Mouse (Mus musculus): ENCODE measurements around the gene Myo5a. TPM values are rescaled to one million over a fixed set of nuclear protein-coding genes. Genes with fewer than 3 reads are reported as not detected.

The Myo5a gene
- polyA plus RNA-seq (2014; fragmentation: Nextera tagmentation; extraction: Ambion mirVana), result 19.0 and 20.6 TPM in 2 replicates

- Histone ChIP-seq H3K9me3 (ENCODE audit: low read depth, low read length) (no peaks in the 10 kb centered on the region), H3K4me1 (ENCODE audit: insufficient read depth) (peaks cover 3% of the 10 kb centered on the region; the same call in 1 of the 2 replicates), H3K27ac (ENCODE audit: low read depth) (peak within 1 kb of the TSS; percentile 82), H3K27me3 (ENCODE audit: insufficient read depth, low read length) (no peaks in the 10 kb centered on the region), H3K36me3 (ENCODE audit: insufficient read depth) (no peaks in the 10 kb centered on the region), H3K9ac (peak within 1 kb of the TSS; percentile 78), H3K4me2 (peak within 1 kb of the TSS; percentile 93), H3K4me3 (ENCODE audit: low read depth, low read length) (peak within 1 kb of the TSS; percentile 77)
- 16% methylated on average over 23 of the region's 23 CpGs for WGBS
- DNase-seq (no peak), ATAC-seq (ENCODE audit: insufficient read depth) (no peak; the same call in 1 of the 2 replicates)
- no peak for TF ChIP-seq CTCF (IDR thresholded peaks at IDR 0.05; ENCODE audit: low read depth)
Observed at GRCm38 (mm10) chr9:75070457-75071028, at the start of gene Myo5a. Myo5a (plus strand) TSS chr9:75071015.

DNA sequence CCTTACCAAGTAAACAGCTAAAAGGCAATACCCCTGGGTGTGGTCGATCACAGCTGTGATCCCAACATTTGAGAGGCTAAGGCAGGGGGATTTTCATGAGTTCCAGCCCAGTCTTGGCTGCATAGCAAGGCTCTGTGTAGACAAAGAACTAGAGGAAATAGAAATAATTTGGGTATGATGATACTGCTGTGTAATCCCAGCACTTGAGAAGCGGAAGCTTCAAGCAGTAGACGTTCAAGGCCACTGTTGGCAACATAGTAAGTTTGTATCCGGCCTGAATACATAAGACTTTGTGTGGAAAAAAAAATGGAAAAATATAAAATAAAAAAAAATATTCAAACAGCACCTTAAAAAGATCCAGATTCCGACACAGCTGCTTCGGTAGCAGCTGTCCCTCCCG, 48.3 kb upstream of the Myo5a start:
- Histone ChIP-seq H3K27ac (ENCODE audit: low read depth) (no peak overlapping the region), H3K9me3 (ENCODE audit: low read depth, low read length) (no peaks in the 10 kb centered on the region), H3K4me3 (ENCODE audit: low read depth, low read length) (no peak overlapping the region), H3K36me3 (ENCODE audit: insufficient read depth) (peaks cover 12% of the 10 kb centered on the region; the same call in 1 of the 2 replicates), H3K27me3 (ENCODE audit: insufficient read depth, low read length) (no peaks in the 10 kb centered on the region), H3K4me2 (no peak overlapping the region), H3K4me1 (ENCODE audit: insufficient read depth) (no peaks in the 10 kb centered on the region), H3K9ac (no peak overlapping the region)
- no peak for TF ChIP-seq CTCF (IDR thresholded peaks at IDR 0.05; ENCODE audit: low read depth)
- ATAC-seq (ENCODE audit: insufficient read depth) (no peak), DNase-seq (no peak)
- 75% methylated on average over 7 of the region's 7 CpGs for WGBS

DNA sequence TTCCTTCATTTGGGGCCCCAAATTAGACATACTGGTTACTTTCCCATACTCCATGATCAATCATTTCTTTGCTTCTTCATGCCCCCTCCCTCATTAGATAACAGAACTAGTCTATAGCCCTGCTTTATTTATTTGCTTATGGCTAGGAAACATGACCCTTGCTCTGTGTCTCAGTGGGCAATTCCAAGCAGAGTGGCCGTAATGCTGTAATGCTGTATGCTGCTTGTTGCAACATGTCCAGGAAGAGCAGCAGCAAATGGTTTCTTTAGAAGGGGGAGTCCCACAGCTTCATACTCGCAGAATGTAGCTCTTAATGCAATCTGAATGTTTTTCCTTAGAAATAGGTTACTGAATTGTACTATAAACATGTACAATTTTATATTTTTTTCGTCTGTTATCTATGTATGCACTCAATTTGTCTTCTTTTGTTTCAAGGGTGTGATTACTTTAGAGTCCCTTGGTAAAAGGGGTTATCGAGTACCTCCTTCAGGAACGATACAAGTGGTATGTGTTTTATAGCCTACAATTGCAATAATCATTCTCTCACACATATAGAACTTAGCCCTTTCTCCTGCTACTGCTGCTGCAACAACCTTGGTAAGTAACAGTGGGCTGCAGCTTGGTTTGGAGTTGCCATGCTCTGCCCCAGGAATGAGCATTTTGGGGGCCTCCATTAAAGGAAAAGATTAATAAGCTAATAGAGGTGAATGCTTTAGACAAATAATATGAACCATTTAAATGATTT, 47.5 kb upstream of the Myo5a start:
- no peak for TF ChIP-seq CTCF (IDR thresholded peaks at IDR 0.05; ENCODE audit: low read depth)
- Histone ChIP-seq H3K9me3 (ENCODE audit: low read depth, low read length) (no peaks in the 10 kb centered on the region), H3K9ac (no peak overlapping the region), H3K4me1 (ENCODE audit: insufficient read depth) (no peaks in the 10 kb centered on the region), H3K4me2 (no peak overlapping the region), H3K27me3 (ENCODE audit: insufficient read depth, low read length) (no peaks in the 10 kb centered on the region), H3K36me3 (ENCODE audit: insufficient read depth) (peaks cover 10% of the 10 kb centered on the region; the same call in 1 of the 2 replicates), H3K27ac (ENCODE audit: low read depth) (no peak overlapping the region), H3K4me3 (ENCODE audit: low read depth, low read length) (no peak overlapping the region)
- DNase-seq, result no peak
- no peak for ATAC-seq (ENCODE audit: insufficient read depth)
- 48% methylated on average over 5 of the region's 5 CpGs for WGBS

- Histone ChIP-seq H3K36me3 (ENCODE audit: insufficient read depth) (0 out of 2 replicates have a peak, but pooled peaks cover 5% of the 10 kb centered on the region), H3K4me1 (ENCODE audit: insufficient read depth) (no peaks in the 10 kb centered on the region), H3K27me3 (ENCODE audit: insufficient read depth, low read length) (no peaks in the 10 kb centered on the region), H3K9me3 (ENCODE audit: low read depth, low read length) (no peaks in the 10 kb centered on the region), H3K4me2 (no peak overlapping the region), H3K4me3 (ENCODE audit: low read depth, low read length) (no peak overlapping the region), H3K27ac (ENCODE audit: low read depth) (no peak overlapping the region), H3K9ac (no peak overlapping the region)
- DNase-seq (no peak), ATAC-seq (ENCODE audit: insufficient read depth) (no peak)
- TF ChIP-seq CTCF (IDR thresholded peaks at IDR 0.05; ENCODE audit: low read depth), result no peak
- 32% methylated on average over 7 of the region's 7 CpGs for WGBS
Observed at GRCm38 (mm10) chr9:75024089-75024488, 46.7 kb upstream of the Myo5a start.

DNA sequence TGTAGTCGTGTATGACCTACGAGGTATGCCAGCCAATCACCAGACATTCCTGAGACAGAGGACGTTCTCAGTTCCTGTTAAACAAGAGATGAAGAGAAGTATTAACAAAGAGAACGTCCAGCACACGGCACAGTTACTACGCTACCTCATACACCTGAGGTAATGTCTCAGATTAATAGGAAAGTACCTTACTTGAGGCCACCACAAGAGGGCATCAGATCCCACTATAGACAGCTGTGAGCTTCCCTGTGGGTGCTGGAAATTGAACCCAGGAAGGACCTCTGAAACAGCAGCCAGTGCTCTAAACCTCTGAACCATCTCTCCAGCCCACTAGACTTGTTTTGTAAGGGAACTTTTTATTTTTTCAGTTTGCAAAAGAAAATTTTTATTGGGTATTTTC, 45.1 kb upstream of the Myo5a start:
- no peaks in the 10 kb centered on the region for H3K4me1 ChIP-seq (ENCODE audit: insufficient read depth)
- H3K9me3 ChIP-seq (ENCODE audit: low read depth, low read length), result no peaks in the 10 kb centered on the region
- no peaks in the 10 kb centered on the region for H3K27me3 ChIP-seq (ENCODE audit: insufficient read depth, low read length)
- H3K36me3 ChIP-seq (ENCODE audit: insufficient read depth), result no peaks in the 10 kb centered on the region
- ATAC-seq (ENCODE audit: insufficient read depth), result no peak
- DNase-seq, result peak; percentile 29
- TF ChIP-seq CTCF (IDR thresholded peaks at IDR 0.05; ENCODE audit: low read depth), result peak; percentile 56
- no peak overlapping the region for H3K4me2 ChIP-seq
- no peak overlapping the region for H3K9ac ChIP-seq
- H3K27ac ChIP-seq (ENCODE audit: low read depth), result no peak overlapping the region
- no peak overlapping the region for H3K4me3 ChIP-seq (ENCODE audit: low read depth, low read length)
- WGBS, result 69% methylated on average over 6 of the region's 6 CpGs

DNA sequence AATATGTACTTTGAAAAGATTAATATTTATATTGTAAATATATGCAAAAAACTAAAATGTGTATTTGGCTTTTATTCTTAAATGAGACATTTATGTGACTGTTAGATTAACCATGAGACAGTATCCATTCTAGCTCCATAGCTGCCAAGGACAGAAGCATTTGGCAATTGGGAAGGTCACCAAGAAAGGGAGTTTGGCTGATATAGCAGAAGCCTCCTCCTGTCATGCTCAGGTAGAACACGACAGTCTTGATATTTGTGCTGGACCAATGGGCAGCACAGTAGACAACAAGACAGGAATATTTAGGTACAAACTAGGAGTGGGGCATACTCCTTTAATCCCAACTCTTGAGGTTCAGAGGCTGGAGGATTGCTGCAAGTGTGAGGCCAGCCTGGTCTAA, 38.4 kb upstream of the Myo5a start:
- 86% methylated on average over 1 of the region's 1 CpGs for WGBS
- no peaks in the 10 kb centered on the region for H3K27me3 ChIP-seq (ENCODE audit: insufficient read depth, low read length)
- no peak overlapping the region for H3K4me3 ChIP-seq (ENCODE audit: low read depth, low read length)
- no peaks in the 10 kb centered on the region for H3K4me1 ChIP-seq (ENCODE audit: insufficient read depth)
- no peak overlapping the region for H3K4me2 ChIP-seq
- no peak overlapping the region for H3K27ac ChIP-seq (ENCODE audit: low read depth)
- ATAC-seq (ENCODE audit: insufficient read depth), result no peak
- no peak for DNase-seq
- no peaks in the 10 kb centered on the region for H3K9me3 ChIP-seq (ENCODE audit: low read depth, low read length)
- no peaks in the 10 kb centered on the region for H3K36me3 ChIP-seq (ENCODE audit: insufficient read depth)
- no peak overlapping the region for H3K9ac ChIP-seq
- no peak for TF ChIP-seq CTCF (IDR thresholded peaks at IDR 0.05; ENCODE audit: low read depth)

- Histone ChIP-seq H3K4me2 (no peak overlapping the region), H3K9ac (no peak overlapping the region), H3K9me3 (ENCODE audit: low read depth, low read length) (no peaks in the 10 kb centered on the region), H3K36me3 (ENCODE audit: insufficient read depth) (no peaks in the 10 kb centered on the region), H3K4me3 (ENCODE audit: low read depth, low read length) (no peak overlapping the region), H3K27ac (ENCODE audit: low read depth) (no peak overlapping the region), H3K27me3 (ENCODE audit: insufficient read depth, low read length) (no peaks in the 10 kb centered on the region), H3K4me1 (ENCODE audit: insufficient read depth) (no peaks in the 10 kb centered on the region)
- ATAC-seq (ENCODE audit: insufficient read depth) (no peak), DNase-seq (peak; percentile 59)
- TF ChIP-seq CTCF (IDR thresholded peaks at IDR 0.05; ENCODE audit: low read depth), result peak; percentile 64
- WGBS, result 48% methylated on average over 7 of the region's 7 CpGs
Observed at GRCm38 (mm10) chr9:75033141-75033540, 37.7 kb upstream of the Myo5a start.

All from lung, embryonic 14.5 days (tissue).